Comparison of ENCODE assay signal across 14 mouse cellular contexts in genomic region chr3:98052507-98053430, GRCm38 (mm10). TPM values are rescaled to one million over a fixed set of nuclear protein-coding genes. Genes with fewer than 3 reads are reported as not detected.
DNase-seq lines count a peak whose midpoint lies in the region; ATAC-seq and TF ChIP-seq lines count a peak whose summit lies in the region.
"Had no signal": no experiment of that assay in that cellular context is flagged by ENCODE, and none has a peak within 500 bp of the region (broad histone marks: within the 10 kb centered on the region; RNA-seq: fewer than 3 reads in every experiment).

No protein-coding gene starts in this region.

- H3K36me3 ChIP-seq in intestine, embryonic 15.5 days = no peaks in the 10 kb centered on the region
- H3K36me3 ChIP-seq in intestine, embryonic 16.5 days (ENCODE audit: control insufficient read depth, insufficient read depth, low read length) = no peaks in the 10 kb centered on the region
- no peaks in the 10 kb centered on the region for H3K36me3 ChIP-seq in forebrain, embryonic 14.5 days (ENCODE audit: control insufficient read depth, insufficient read depth, low read length)
- H3K36me3 ChIP-seq in kidney, postnatal 0 days (ENCODE audit: insufficient read depth, low read length) = 0 out of 2 replicates have a peak, but pooled peaks cover 3% of the 10 kb centered on the region

- 63% methylated on average over 16 of the region's 16 CpGs for WGBS in intestine, embryonic 15.5 days
- WGBS in intestine, embryonic 16.5 days = 70% methylated on average over 16 of the region's 16 CpGs
- WGBS in forebrain, embryonic 14.5 days = 81% methylated on average over 16 of the region's 16 CpGs
- 57% methylated on average over 16 of the region's 16 CpGs for WGBS in kidney, postnatal 0 days

- H3K27ac ChIP-seq in intestine, embryonic 15.5 days = peak overlapping the region; percentile 60
- no peak overlapping the region for H3K27ac ChIP-seq in intestine, embryonic 16.5 days (ENCODE audit: low read length)
- H3K27ac ChIP-seq in forebrain, embryonic 14.5 days (ENCODE audit: low read depth, low read length) = no peak overlapping the region
- H3K27ac ChIP-seq in kidney, postnatal 0 days = peak overlapping the region; percentile 71
- H3K27ac ChIP-seq: embryonic facial prominence, embryonic 15.5 days had no signal

- H3K4me1 ChIP-seq in intestine, embryonic 15.5 days (replicated peaks) = peaks cover 37% of the 10 kb centered on the region
- H3K4me1 ChIP-seq in intestine, embryonic 16.5 days (ENCODE audit: control insufficient read depth, insufficient read depth, low read length) = peaks cover 22% of the 10 kb centered on the region
- peaks cover 37% of the 10 kb centered on the region for H3K4me1 ChIP-seq in forebrain, embryonic 14.5 days (ENCODE audit: control insufficient read depth, insufficient read depth, low read length)
- peaks cover 40% of the 10 kb centered on the region for H3K4me1 ChIP-seq in kidney, postnatal 0 days (replicated peaks; ENCODE audit: insufficient read depth, low read length)

- H3K27me3 ChIP-seq in intestine, embryonic 15.5 days (replicated peaks) = no peaks in the 10 kb centered on the region
- H3K27me3 ChIP-seq in intestine, embryonic 16.5 days (replicated peaks; ENCODE audit: control insufficient read depth, insufficient read depth, low read length) = no peaks in the 10 kb centered on the region
- no peaks in the 10 kb centered on the region for H3K27me3 ChIP-seq in forebrain, embryonic 14.5 days (replicated peaks; ENCODE audit: control insufficient read depth, insufficient read depth, low read length)
- H3K27me3 ChIP-seq in kidney, postnatal 0 days (ENCODE audit: insufficient read depth, low read length) = no peaks in the 10 kb centered on the region
- H3K27me3 ChIP-seq: embryonic facial prominence, embryonic 15.5 days had no signal

- no peak overlapping the region for H3K9ac ChIP-seq in intestine, embryonic 15.5 days
- no peak overlapping the region for H3K9ac ChIP-seq in intestine, embryonic 16.5 days (ENCODE audit: low read depth, low read length)
- H3K9ac ChIP-seq in forebrain, embryonic 14.5 days (ENCODE audit: low read length) = no peak overlapping the region
- H3K9ac ChIP-seq in kidney, postnatal 0 days (ENCODE audit: low read depth, low read length) = no peak overlapping the region
- H3K9ac ChIP-seq: embryonic facial prominence, embryonic 15.5 days had no signal

- DNase-seq in cerebellum, postnatal 10 days = peak; percentile 63 to 73
- no peak for DNase-seq in cerebellum, adult 18-20 months
- DNase-seq in forebrain, embryonic 14.5 days (ENCODE audit: low spot score) = peak; percentile 49
- no peak for DNase-seq in kidney, postnatal 0 days (ENCODE audit: low spot score)
- DNase-seq in spleen, postnatal 14 days (ENCODE audit: low spot score in 2 of 2) = no peak
- DNase-seq: adrenal gland, adult 8-10 months; cerebellum, adult 11 months; lung, adult 2 months; spleen, adult 18-20 months; thymus, postnatal 4 days had no signal

- no peak for ATAC-seq in intestine, embryonic 15.5 days
- no peak for ATAC-seq in intestine, embryonic 16.5 days
- ATAC-seq in forebrain, embryonic 14.5 days = no peak
- ATAC-seq in kidney, postnatal 0 days (replicated peaks; ENCODE audit: low FRiP score, low read depth) = no peak
- no peak for ATAC-seq in granulocyte monocyte progenitor cell, adult 5-6 weeks (replicated peaks; ENCODE audit: poor library complexity, severe bottlenecking)

- H3K9me3 ChIP-seq in intestine, embryonic 15.5 days = no peaks in the 10 kb centered on the region
- H3K9me3 ChIP-seq in intestine, embryonic 16.5 days (ENCODE audit: control insufficient read depth, low read length) = no peaks in the 10 kb centered on the region
- no peaks in the 10 kb centered on the region for H3K9me3 ChIP-seq in forebrain, embryonic 14.5 days (replicated peaks; ENCODE audit: control insufficient read depth, low read length)
- H3K9me3 ChIP-seq in kidney, postnatal 0 days (replicated peaks; ENCODE audit: low read length) = no peaks in the 10 kb centered on the region
- H3K9me3 ChIP-seq: embryonic facial prominence, embryonic 15.5 days had no signal

- H3K4me3 ChIP-seq in intestine, embryonic 15.5 days (replicated peaks) = no peak overlapping the region
- no peak overlapping the region for H3K4me3 ChIP-seq in intestine, embryonic 16.5 days (ENCODE audit: low read length)
- H3K4me3 ChIP-seq in forebrain, embryonic 14.5 days (ENCODE audit: low read depth, low read length) = no peak overlapping the region
- no peak overlapping the region for H3K4me3 ChIP-seq in kidney, postnatal 0 days (replicated peaks; ENCODE audit: low read depth, low read length)
- H3K4me3 ChIP-seq: embryonic facial prominence, embryonic 15.5 days had no signal

- H3K4me2 ChIP-seq in intestine, embryonic 15.5 days (replicated peaks) = no peak overlapping the region
- no peak overlapping the region for H3K4me2 ChIP-seq in intestine, embryonic 16.5 days (ENCODE audit: low read depth, low read length)
- no peak overlapping the region for H3K4me2 ChIP-seq in forebrain, embryonic 14.5 days (ENCODE audit: low read length)
- no peak overlapping the region; the same call in 1 of the 2 replicates for H3K4me2 ChIP-seq in kidney, postnatal 0 days (ENCODE audit: low read length)
- H3K4me2 ChIP-seq: embryonic facial prominence, embryonic 15.5 days had no signal

- TF ChIP-seq CTCF in kidney, postnatal 0 days (IDR thresholded peaks at IDR 0.05; ENCODE audit: low read depth) = no peak

RNA-seq across cellular contexts. Expression of gene Notch2, which starts 39.4 kb away (rescaled TPM):
- 15.8 and 17.9 TPM in 2 replicates for polyA plus RNA-seq in intestine, embryonic 15.5 days (2015; fragmentation: Nextera tagmentation; extraction: Ambion mirVana)
- polyA plus RNA-seq in intestine, embryonic 16.5 days (2015; fragmentation: Nextera tagmentation; extraction: Ambion mirVana) = 9.1 and 10.9 TPM in 2 replicates
- polyA plus RNA-seq in forebrain, embryonic 14.5 days (2014; fragmentation: Nextera tagmentation; extraction: Ambion mirVana) = 13.6 and 18.1 TPM in 2 replicates
- 25.2 and 26.0 TPM in 2 replicates for polyA plus RNA-seq in kidney, postnatal 0 days (2015; fragmentation: Nextera tagmentation; extraction: Ambion mirVana)
- total RNA-seq in granulocyte monocyte progenitor cell, adult 5-6 weeks (2014; fragmentation: Nextera tagmentation) = 27.9 TPM in 2 replicates
- total RNA-seq in granulocyte monocyte progenitor cell, adult 5-6 weeks (2017) = 23.1 and 31.3 TPM in 2 replicates

Comparison
In these comparisons a context has a peak if more than half of its experiments do, and no peak if none do; other contexts are left out.
1. DNase-seq: peak in cerebellum, postnatal 10 days (2 of 2) and forebrain, embryonic 14.5 days (single experiment); none in cerebellum, adult 18-20 months (0 of 2), kidney, postnatal 0 days (single experiment) and spleen, postnatal 14 days (0 of 2).
2. H3K27ac ChIP-seq: peak in intestine, embryonic 15.5 days (single experiment) and kidney, postnatal 0 days (single experiment); none in intestine, embryonic 16.5 days (single experiment) and forebrain, embryonic 14.5 days (single experiment).